Comparison of ENCODE assay signal across 13 mouse cellular contexts in the genomic region with DNA sequence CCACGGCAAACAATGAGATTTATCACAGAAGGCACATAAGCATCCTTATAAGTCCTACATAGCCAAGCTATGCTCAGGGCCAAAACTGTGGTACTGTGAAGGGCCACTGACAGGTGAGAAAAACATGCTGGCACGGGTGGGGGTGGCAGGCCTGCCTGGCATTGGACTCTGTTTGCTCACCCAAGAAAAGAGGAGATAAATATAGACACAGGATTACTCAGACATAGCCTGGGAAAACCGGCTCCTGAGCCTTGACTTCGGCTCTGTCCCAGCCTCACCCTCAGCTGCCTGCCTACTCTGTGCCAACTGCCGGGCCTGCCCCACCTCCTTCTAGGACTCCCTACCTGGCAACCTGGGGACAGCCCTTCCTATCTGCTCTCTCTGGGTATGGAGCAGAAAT. TPM values are rescaled to one million over a fixed set of nuclear protein-coding genes. Genes with fewer than 3 reads are reported as not detected.
A peak's percentile ranks its signal among the peaks of the same experiment; 100 is the strongest.
DNase-seq lines count a peak whose midpoint lies in the region.
"Had no signal": no experiment of that assay in that cellular context is flagged by ENCODE, and none has a peak within 500 bp of the region (broad histone marks: within the 10 kb centered on the region; RNA-seq: fewer than 3 reads in every experiment).

No protein-coding gene starts in this region.

- DNase-seq in adrenal gland, postnatal 14 days = peak; percentile 36
- no peak for DNase-seq in adrenal gland, adult 8-10 months
- DNase-seq in right cerebral cortex, adult 18-20 months = peak; percentile 55
- no peak for DNase-seq in right cerebral cortex, adult 2 months (ENCODE audit: low spot score in 2 of 2)
- DNase-seq in gastrocnemius, postnatal 10 days = peak; percentile 46
- DNase-seq in lung, postnatal 36 days = peak; percentile 61
- no peak for DNase-seq in liver
- DNase-seq in kidney, postnatal 14 days = no peak
- DNase-seq: layer of hippocampus, adult 9-11 months; spleen, adult 18-20 months; thymus, postnatal 14 days had no signal

RNA-seq across cellular contexts. Expression of gene Edn2, which starts 16.7 kb away (rescaled TPM):
- not detected in 2 replicates for total RNA-seq in adrenal gland, postnatal 14 days (2021)
- not detected for total RNA-seq in adrenal gland, adult 8-10 months (2022)
- total RNA-seq in gastrocnemius, postnatal 10 days (2021) = not detected
- total RNA-seq: common myeloid progenitor, adult 5-6 weeks; liver, adult 2 months had no signal

Comparison
In these comparisons a context has a peak if more than half of its experiments do, and no peak if none do; other contexts are left out.
1. DNase-seq: peak in adrenal gland, postnatal 14 days (single experiment), right cerebral cortex, adult 18-20 months (single experiment), gastrocnemius, postnatal 10 days (single experiment) and lung, postnatal 36 days (single experiment); none in adrenal gland, adult 8-10 months (single experiment), right cerebral cortex, adult 2 months (0 of 2), liver (single experiment) and kidney, postnatal 14 days (single experiment).